Mouse (Mus musculus): ENCODE measurements around the gene Trpv1.
A peak's percentile ranks its signal among the peaks of the same experiment; 100 is the strongest.

The Trpv1 gene

DNA sequence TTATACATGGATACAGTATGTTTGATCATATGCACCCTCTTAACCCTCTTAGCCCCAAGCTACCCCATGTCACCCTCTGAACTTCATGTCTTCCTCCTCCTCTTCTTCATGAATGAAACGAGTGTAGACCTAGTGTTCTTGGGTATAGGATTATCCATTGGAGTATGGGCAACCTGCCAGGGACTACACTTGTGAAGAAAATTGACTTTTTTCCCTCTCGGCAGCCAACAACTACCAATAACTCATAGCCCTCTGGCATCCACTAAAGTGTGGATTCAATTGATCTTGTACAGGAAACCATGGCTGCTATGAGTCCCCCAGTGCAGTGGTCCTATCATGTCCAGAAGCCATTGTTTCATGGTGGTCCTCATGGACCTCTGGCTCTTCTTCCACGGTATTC is 2.6 kb downstream of the Trpv1 start:
- peak in 1 of 2 experiments; percentile 7 for DNase-seq

- no peak for DNase-seq
Measured at GRCm38 (mm10) chr11:73242199-73242598, 8.1 kb downstream of the Trpv1 start.

- no peak for DNase-seq
Measured at GRCm38 (mm10) chr11:73242777-73243176, 8.7 kb downstream of the Trpv1 start.

DNA sequence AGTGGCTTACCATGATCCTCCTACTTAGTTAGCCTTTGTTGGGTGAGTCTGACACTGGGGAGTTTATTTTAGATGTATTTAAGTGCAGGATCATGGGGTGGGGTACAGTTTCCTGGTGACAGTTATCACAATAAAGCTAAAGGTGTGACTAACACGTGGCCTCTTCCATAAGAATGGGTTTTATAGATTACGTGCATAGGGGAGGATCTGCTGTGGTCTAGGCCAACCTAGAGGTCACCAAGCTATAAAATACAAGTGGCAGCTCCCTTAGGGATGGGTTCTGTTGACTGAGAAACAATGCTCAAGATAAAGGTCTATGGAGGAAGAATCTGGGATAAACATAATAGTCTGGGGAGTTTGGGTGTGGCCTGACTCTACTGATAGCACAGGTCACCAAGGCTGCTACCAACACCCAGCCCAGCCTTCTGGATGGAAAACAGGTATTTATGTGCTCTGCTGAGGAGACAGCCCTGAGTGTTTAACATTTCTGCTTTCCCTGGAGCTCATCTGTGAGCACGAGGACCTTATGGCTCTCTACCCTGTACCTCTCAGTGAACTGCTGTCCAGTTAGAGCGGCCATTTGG is 23.4 kb downstream of the Trpv1 start:
- no peak for DNase-seq

DNA sequence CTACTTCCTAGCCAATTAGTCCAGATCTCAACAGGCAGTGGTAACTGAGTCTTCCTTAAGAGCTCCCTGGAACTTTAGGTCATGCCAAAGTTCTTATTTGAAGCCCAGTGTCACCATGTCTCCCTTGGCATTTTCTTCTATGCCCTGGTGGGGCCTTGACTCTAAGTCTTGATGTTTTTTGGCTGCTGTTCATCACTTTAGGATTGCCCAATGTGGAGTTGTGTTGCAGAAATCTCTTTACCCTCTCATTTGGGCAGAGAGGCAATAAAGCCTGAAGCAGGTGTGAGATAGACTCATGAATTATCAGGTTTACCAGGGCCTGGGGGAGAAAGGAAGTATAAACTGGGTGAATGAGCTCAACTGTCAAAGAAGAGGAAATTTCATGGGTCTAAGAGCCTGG is 24.6 kb downstream of the Trpv1 start:
- no peak for DNase-seq

- no peak for DNase-seq
Measured at GRCm38 (mm10) chr11:73260457-73260856, 26.4 kb downstream of the Trpv1 start.

DNA sequence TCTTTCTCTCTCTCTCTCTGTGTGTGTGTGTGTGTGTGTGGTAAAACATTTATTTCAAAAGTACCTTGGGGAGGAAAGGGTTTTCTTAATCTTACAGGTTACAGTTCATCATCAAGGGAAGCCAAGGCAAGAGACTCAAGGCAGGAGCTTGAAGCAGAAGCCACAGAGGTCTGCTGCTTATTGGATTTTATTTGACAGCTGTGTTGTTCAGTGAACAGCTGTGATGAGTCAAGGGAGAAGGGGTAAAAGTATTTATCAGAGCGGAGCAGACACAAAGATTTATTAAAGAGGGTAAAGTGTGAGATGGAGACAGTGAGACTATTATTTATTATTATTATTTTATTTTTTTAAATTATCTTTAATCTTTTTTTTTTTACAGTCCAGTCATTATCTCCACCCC is 27.3 kb downstream of the Trpv1 start:
- DNase-seq, result no peak

DNA sequence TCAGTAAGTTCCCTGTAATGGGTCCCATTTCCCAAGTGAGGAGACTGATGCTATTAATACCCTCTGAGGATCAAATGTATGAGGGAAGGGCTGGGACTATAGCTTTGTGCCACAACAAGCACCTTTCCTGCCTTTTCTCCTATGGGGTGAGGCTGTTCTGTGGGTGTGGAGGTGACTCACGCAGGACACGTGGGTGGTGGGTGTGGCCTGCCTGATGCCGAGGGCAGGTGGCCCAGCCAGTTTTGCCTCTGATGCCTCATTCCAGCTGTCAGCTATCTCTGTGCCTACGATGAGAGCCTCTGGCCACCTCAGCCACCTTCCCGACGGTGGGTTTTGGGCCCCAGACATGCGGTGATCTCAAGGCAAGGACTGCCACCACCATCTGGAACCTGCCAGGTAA is 33.2 kb downstream of the Trpv1 start, which contains the start of gene Trpv3:
Gene Trpv3, plus strand, starts transcription at position 122 of the 400 bp plus-strand sequence.
- no peak for DNase-seq

DNA sequence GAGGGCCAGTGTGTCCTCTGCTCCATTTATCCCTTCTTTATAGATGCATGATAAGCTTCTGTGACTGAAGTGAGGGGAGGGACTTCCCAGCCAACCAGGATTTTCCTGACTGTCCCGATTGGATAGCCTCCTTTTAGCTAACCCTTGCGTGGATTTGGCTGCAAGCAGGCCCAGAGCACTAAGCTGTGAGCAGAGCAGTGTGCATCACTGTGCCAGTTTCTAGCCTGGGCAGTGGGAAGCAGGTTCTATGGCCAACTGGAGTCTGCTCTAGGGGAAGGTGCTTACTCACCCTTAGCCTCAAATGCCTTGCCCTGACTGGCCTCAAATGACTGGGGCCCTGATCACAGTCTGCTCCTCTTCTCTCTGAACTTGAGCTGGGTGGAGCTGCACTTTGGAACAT is 40.7 kb downstream of the Trpv1 start:
- no peak for DNase-seq

- DNase-seq, result no peak
Measured at GRCm38 (mm10) chr11:73280710-73281109, 46.6 kb downstream of the Trpv1 start.

- DNase-seq, result peak; percentile 67 to 78
Measured at GRCm38 (mm10) chr11:73281528-73282027, 47.5 kb downstream of the Trpv1 start.

GRCm38 (mm10) chr11:73283369-73283768 is 49.3 kb downstream of the Trpv1 start:
- DNase-seq, result peak; percentile 19 to 56

- DNase-seq, result no peak
Measured at GRCm38 (mm10) chr11:73283926-73284325, 49.8 kb downstream of the Trpv1 start.

- DNase-seq, result no peak
Measured at GRCm38 (mm10) chr11:73284351-73284750, 50.3 kb downstream of the Trpv1 start.

DNA sequence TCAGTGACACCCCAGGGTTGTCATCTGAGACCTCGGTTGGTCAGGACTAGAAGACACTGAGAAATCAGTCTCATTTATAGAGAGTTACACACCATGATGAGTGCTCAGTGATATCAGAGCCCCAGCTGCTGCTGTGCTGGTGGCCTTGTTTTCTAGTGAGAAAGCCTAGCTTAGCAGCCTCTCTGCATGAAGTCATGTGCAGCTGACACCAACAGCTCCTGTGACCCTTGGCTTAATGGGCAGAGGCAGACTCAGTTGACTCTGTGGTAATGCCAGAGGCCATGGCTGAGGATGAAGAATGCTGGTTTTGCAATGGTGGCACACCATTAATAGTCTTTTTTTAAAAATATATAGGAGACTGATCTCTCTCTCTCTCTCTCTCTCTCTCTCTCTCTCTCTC is 55.5 kb downstream of the Trpv1 start:
- DNase-seq, result no peak

DNA sequence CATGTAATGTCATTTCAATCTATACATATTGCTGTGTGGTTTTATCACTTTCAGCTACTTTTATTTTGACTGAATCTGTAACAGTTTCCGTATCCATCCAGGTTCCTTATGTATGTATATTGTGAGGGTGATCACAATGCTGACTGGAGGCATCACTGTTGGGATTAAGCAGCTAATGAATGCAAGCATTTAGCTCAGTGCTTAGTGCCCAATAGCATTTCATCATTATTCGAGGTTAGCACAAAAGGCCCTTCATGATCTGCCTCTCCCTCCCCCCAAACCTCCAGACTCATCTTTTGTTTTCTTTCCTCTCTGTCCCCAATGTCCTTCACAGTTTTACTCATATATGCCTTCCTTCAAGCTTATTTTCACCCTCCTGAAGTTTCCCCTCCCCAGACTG is 69.0 kb downstream of the Trpv1 start:
- no peak for DNase-seq

Measured in kidney, postnatal 25 days (tissue).